Mouse (Mus musculus) heart, embryonic 14.5 days (tissue): ENCODE measurements around the gene B3gnt3. TPM values are rescaled to one million over a fixed set of nuclear protein-coding genes. Genes with fewer than 3 reads are reported as not detected.
"Not testable (repeated sequence)": the region's sequence is repeated elsewhere in the genome, so short reads cannot be mapped to it uniquely, and the experiment has no call there.

Experiments used
- ATAC-seq: fragments of 200-750 bp; cut with Nextera tagmentation; 2 replicates; pipeline ENCODE4 v1.8.0; 2017; ENCODE audit warnings: low read depth, moderate TSS enrichment; ENCODE audit not compliant: insufficient number of reproducible peaks, insufficient read depth, low FRiP score
- H3K27ac ChIP-seq, 2 experiments: fragments of 200-500 bp in 1 of 2; fragments of 300-500 bp in 1 of 2; sonication (generic) in 1 of 2; replicated peaks in 1 of 2; 2 replicates each; pipeline ENCODE4 v1.5.1; 2012 to 2014; ENCODE audit warnings: low read depth in 2 of 2, low read length in 2 of 2, control low read depth in 1 of 2, mild to moderate bottlenecking in 1 of 2, mixed read lengths in 1 of 2; ENCODE audit not compliant: control insufficient read depth in 1 of 2, insufficient read depth in 1 of 2
- H3K27me3 ChIP-seq: fragments of 300-500 bp; sonication (generic); 2 replicates; pipeline ENCODE4 v1.6.1; 2014; ENCODE audit warnings: mild to moderate bottlenecking, low read length, control low read depth; ENCODE audit not compliant: control insufficient read depth, insufficient read depth
- H3K36me3 ChIP-seq: fragments of 300-500 bp; sonication (generic); 2 replicates; pipeline ENCODE4 v1.6.1; 2014; ENCODE audit warnings: mild to moderate bottlenecking, control low read depth, low read length, mixed read lengths; ENCODE audit not compliant: control insufficient read depth, insufficient read depth
- H3K4me1 ChIP-seq, 2 experiments: fragments of 200-500 bp in 1 of 2; fragments of 300-500 bp in 1 of 2; sonication (generic) in 1 of 2; 2 replicates each; pipeline ENCODE4 v1.6.1; 2012 to 2014; ENCODE audit warnings: low read length in 2 of 2, control low read depth in 1 of 2, mixed read lengths in 1 of 2; ENCODE audit not compliant: control insufficient read depth in 2 of 2, insufficient read depth in 2 of 2
- H3K4me2 ChIP-seq: fragments of 300-500 bp; sonication (generic); 2 replicates; pipeline ENCODE4 v1.6.1; 2014; ENCODE audit warnings: mild to moderate bottlenecking, low read length
- H3K4me3 ChIP-seq, 2 experiments: fragments of 200-500 bp in 1 of 2; fragments of 300-500 bp in 1 of 2; sonication (generic) in 1 of 2; 2 replicates each; pipeline ENCODE4 v1.5.1; 2012 to 2014; ENCODE audit warnings: low read length in 2 of 2, mild to moderate bottlenecking in 2 of 2, control low read depth in 1 of 2, low read depth in 1 of 2, moderate library complexity in 1 of 2; ENCODE audit not compliant: control insufficient read depth in 1 of 2, insufficient read depth in 1 of 2
- H3K9ac ChIP-seq: fragments of 300-500 bp; sonication (generic); 2 replicates; pipeline ENCODE4 v1.6.1; 2014; ENCODE audit warnings: mild to moderate bottlenecking, low read length
- H3K9me3 ChIP-seq: fragments of 300-500 bp; sonication (generic); 2 replicates; pipeline ENCODE4 v1.6.1; 2016; ENCODE audit warnings: low read length, control low read depth; ENCODE audit not compliant: control insufficient read depth
- WGBS: fragments of 180-500 bp; shearing (Covaris S2); extraction: QIAGEN DNeasy Blood & Tissue Kit; methylation state at CpG from one replicate; pipeline ENCODE4 v1.1.7; 2014; 5-methylcytosine and 5-hydroxymethylcytosine counted together
- polyA plus RNA-seq: library from polyadenylated mRNA; unstranded; fragments of >200 nt; fragmentation: Nextera tagmentation; extraction: Ambion mirVana; gene quantifications from 2 replicates; pipeline ENCODE4 v1.2.1, GENCODE M21; 2014

The B3gnt3 gene
- polyA plus RNA-seq, 1 experiment from 2014 or later = 3.1 TPM

DNA sequence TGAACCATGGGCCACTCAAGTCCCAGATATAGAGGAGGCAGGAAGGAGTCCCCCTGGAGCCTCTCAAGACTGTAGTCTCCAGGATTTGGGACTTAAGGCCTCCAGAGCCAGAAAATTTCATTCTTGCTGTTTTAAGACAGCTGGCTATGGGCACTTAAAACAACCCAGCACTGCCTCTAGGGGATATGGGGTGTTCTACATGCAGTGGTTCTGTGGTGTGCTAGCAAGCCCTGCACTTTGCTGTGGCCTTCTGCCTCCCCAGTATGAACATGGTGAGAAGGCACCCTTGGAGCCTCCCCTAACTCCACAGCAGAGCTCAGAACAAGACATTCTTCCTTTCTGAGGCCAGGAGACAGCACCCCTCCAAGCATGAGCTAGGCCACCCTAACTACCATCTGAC is 36.7 kb upstream of the B3gnt3 start:
- ATAC-seq, H3K4me3 ChIP-seq, H3K9ac ChIP-seq, H3K27ac ChIP-seq, H3K36me3 ChIP-seq, H3K27me3 ChIP-seq, H3K4me1 ChIP-seq, H3K9me3 ChIP-seq, H3K4me2 ChIP-seq: not testable (repeated sequence)

DNA sequence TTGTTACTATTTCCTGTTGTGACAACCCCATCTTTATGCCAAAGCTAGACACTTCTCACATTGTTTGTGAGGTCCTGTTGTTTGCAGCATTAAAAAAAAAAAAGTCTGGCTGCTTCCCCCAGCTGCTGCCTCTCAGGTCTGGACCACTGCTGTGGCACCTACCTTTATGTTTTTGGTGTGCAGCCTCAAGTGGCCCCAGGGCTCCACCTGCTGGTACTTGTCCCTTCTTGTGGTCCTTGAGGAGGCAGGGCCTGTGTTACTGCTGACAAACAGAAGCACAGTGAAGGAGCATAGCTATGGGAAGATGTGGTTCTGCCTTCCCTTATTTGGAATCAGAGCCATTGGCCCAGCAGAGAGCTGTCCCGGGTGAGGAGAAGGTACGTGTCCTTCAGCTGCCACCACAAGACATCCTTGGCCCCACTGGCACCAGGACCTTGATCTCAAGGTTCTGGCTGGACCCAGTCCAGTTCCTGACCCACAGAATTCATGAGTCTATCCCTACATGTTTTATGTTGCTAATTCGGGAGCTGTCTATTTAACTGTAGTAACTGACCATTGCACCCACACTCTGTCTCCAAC is 30.2 kb upstream of the B3gnt3 start:
- WGBS = 35% methylated on average over 3 of the region's 3 CpGs
- Histone ChIP-seq H3K4me3 (no peak overlapping the region), H3K36me3 (no peaks in the 10 kb centered on the region), H3K4me2 (no peak overlapping the region), H3K9me3 (no peaks in the 10 kb centered on the region), H3K27ac (no peak overlapping the region), H3K4me1 (peaks cover 3 to 4% of the 10 kb centered on the region in 2 experiments; a peak in 2 of 4 replicates), H3K9ac (no peak overlapping the region), H3K27me3 (peaks cover 24% of the 10 kb centered on the region)
- no peak for ATAC-seq

DNA sequence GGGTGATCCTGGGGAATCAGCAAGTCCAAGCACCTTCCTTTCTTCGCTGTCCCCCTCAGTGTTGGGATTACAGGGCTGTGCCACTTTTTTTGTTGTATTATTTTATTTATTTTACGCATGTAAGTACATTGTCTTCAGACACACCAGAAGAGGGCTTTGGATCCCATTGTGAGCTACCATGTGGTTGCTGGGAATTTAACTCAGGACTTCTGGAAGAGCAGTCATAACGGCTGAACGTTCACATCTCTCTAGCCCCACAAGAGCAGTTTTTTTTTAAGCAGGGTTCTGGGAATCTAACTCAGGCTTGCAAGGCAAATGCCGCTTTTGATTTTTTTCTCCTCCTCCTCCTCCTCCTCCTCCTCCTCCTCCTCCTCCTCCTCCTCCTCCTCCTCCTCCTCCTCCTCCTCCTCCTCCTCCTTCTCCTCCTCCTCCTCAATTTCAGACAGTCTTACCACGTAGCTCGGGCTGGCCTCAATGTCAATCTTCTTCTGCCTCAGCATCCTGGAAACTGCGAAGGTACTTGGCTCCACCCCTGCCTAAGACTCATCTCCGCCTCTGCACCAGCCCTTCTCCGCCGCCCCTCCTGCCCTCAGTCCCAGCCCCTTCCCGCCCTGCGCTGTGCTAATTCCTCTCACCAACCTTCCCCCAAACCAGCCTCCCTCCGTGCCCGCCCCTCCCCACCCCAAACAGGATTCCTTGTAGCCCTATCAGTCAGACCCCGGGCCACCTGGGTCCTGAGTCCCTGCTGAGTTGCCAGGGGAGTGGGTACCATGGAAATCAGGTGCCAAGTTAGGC is 27.4 kb upstream of the B3gnt3 start:
- Histone ChIP-seq H3K9ac (peak overlapping the region; percentile 8; the same call in 1 of the 2 replicates), H3K36me3 (no peaks in the 10 kb centered on the region), H3K9me3 (no peaks in the 10 kb centered on the region), H3K27ac (no peak overlapping the region), H3K27me3 (peaks cover 48% of the 10 kb centered on the region), H3K4me1 (peaks cover 4 to 8% of the 10 kb centered on the region in 2 experiments; a peak in 2 of 4 replicates), H3K4me2 (peak overlapping the region; percentile 60), H3K4me3 (peak overlapping the region; percentile 19 to 35; a peak in 3 of 4 replicates)
- no peak for ATAC-seq
- 6% methylated on average over 16 of the region's 16 CpGs for WGBS

DNA sequence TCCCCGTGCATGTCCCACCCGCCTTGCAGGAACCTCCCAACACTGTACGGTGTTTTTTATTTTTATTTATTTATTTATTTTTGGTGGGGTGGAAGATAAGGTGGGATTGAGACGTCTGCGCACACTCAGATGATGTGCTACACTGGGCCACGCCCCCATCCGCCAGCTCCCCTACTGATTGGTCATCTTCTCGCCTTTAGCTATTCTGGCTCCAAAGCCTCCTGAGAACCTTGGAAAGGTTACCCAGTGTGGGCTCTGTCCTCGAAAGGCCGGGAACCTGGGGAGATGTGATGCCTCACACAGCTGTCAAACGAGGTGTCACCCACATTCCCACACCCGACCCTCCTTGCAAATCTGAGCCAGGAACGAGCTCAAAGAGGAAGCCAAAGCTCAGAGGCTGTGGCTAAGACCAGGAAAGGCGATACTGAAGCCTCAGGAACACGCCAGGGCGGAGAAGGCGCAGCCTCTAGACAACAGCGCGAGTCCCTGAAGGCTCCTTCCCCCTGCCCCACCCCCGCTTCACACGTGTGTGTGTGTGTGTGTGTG is 26.7 kb upstream of the B3gnt3 start:
- Histone ChIP-seq H3K9ac (peak overlapping the region; percentile 8; the same call in 1 of the 2 replicates), H3K27ac (no peak overlapping the region), H3K4me2 (peak overlapping the region; percentile 60), H3K4me1 (peaks cover 4 to 8% of the 10 kb centered on the region in 2 experiments; a peak in 2 of 4 replicates), H3K4me3 (peak overlapping the region; percentile 19 to 35; a peak in 3 of 4 replicates), H3K27me3 (peaks cover 53% of the 10 kb centered on the region), H3K9me3 (no peaks in the 10 kb centered on the region), H3K36me3 (no peaks in the 10 kb centered on the region)
- no peak for ATAC-seq
- WGBS = 7% methylated on average over 20 of the region's 21 CpGs

DNA sequence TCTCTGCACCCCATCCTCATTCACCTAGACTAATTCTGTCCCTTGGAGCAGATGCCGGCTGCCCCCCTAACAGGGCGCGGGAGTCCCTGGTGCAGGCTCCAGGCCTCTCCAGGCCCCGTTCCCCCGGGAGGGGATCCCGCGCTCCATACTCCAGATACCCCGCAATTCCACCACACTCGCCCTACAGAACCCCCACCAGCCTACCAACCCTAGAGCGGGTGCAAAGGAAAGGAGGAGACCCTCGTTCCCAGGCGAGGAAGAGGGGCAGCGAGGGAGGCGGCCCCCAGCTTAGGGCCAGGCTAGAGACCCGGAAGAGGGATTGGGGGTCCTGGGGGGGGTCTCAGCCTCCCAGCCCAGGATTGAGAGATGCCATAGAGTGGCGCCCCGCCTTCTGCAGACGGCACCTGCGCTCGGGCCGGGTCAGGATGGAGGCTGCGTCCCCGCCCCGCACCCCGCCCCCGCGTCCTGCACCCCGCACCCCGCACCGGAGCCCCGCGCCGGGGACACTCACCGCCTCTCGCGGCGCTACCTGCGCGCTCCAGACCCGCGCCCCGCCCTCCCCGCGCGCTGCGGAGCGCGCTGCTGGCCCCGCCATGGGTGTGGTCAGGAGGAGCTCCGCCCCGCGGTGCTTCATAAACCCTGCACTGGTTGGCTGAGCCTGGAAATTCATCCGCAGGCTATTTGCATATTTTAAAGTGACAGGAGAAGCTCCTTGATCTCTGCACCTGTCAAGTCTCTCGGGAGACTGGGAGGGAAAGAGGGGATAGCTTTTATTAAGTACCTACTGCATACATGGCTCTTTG is 23.7 kb upstream of the B3gnt3 start, which contains the start of gene Fcho1:
Gene Fcho1, minus strand, starts transcription at position 595 of the 803 bp plus-strand sequence.
- H3K27me3 ChIP-seq = peaks cover 53% of the 10 kb centered on the region
- under 1% methylated on average over 44 of the region's 54 CpGs for WGBS

DNA sequence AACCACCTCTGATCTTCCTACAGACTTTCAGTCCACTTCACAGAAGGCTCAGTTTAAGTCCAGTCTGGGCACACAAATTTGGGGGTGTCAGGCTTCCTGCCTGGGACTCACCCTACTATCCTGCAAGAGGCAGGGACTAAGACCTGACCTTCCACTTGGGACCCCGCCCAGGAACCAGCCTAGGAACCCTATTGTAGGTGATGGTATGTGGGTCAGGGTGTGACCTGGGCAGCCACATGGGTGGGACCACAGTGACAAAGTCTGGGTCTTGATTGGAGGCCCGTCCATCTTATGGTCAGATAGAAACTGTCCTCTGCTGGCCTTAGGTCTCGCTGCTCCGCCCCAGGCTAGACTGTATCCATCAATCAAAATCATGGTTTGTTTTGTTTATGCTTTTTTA is 22.8 kb upstream of the B3gnt3 start:
- no peak overlapping the region for H3K27ac ChIP-seq
- H3K9me3 ChIP-seq = no peaks in the 10 kb centered on the region
- H3K9ac ChIP-seq = no peak overlapping the region
- no peak for ATAC-seq
- H3K27me3 ChIP-seq = peaks cover 51% of the 10 kb centered on the region
- no peaks in the 10 kb centered on the region for H3K36me3 ChIP-seq
- H3K4me1 ChIP-seq = peaks cover 4 to 8% of the 10 kb centered on the region in 2 experiments; a peak in 2 of 4 replicates
- no peak overlapping the region for H3K4me3 ChIP-seq
- no peak overlapping the region for H3K4me2 ChIP-seq
- WGBS = 57% methylated on average over 4 of the region's 4 CpGs

More for the DNA sequence above, 23.7 kb upstream of the B3gnt3 start, which contains the start of gene Fcho1:
- Histone ChIP-seq H3K4me3 (peak within 1 kb of the TSS; percentile 40 to 59), H3K4me1 (peaks cover 4 to 8% of the 10 kb centered on the region in 2 experiments; a peak in 2 of 4 replicates), H3K9me3 (no peaks in the 10 kb centered on the region), H3K36me3 (no peaks in the 10 kb centered on the region), H3K27ac (no peak within 1 kb of the TSS), H3K9ac (peak within 1 kb of the TSS; percentile 70), H3K4me2 (peak within 1 kb of the TSS; percentile 85)
- ATAC-seq = peak; percentile 66

DNA sequence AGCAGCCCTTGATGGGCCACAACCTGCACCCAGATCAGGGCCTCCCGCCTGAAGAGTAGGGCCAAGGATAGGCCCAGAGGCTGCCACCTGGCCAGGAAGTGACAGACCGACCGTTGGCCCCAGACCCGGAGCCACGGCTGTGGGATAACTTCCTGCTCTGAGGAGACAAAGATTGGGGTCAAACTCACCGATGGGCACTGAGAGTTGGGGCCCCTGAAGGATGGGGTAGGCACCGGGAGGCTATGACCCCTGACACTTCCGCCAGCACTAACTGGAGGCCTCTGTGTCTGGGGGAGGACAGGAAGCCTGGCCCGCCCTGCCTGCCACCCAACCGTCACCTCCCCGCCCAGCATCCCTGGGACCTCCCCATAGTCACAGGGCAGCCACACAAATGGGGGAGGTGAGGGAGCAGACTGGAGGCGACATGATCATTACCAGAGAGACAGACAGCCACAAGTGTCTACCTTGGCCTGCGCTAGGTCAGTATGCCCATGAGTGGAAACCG is 21.5 kb upstream of the B3gnt3 start:
- no peaks in the 10 kb centered on the region for H3K9me3 ChIP-seq
- H3K27ac ChIP-seq = no peak overlapping the region
- whole genome bisulfite sequencing = 49% methylated on average over 14 of the region's 14 CpGs
- ATAC-seq = no peak
- peaks cover 53% of the 10 kb centered on the region for H3K27me3 ChIP-seq
- H3K4me2 ChIP-seq = no peak overlapping the region
- H3K9ac ChIP-seq = no peak overlapping the region
- no peak overlapping the region for H3K4me3 ChIP-seq
- H3K4me1 ChIP-seq = peaks cover 0 to 7% of the 10 kb centered on the region in 2 experiments; a peak in 1 of 4 replicates
- no peaks in the 10 kb centered on the region for H3K36me3 ChIP-seq
